Mouse (Mus musculus): ENCODE data around the gene Dgki. TPM values are rescaled to one million over a fixed set of nuclear protein-coding genes. Genes with fewer than 3 reads are reported as not detected.

The Dgki gene
- polyA plus RNA-seq, 1 experiment from 2014 or later = 7.0 TPM

DNA sequence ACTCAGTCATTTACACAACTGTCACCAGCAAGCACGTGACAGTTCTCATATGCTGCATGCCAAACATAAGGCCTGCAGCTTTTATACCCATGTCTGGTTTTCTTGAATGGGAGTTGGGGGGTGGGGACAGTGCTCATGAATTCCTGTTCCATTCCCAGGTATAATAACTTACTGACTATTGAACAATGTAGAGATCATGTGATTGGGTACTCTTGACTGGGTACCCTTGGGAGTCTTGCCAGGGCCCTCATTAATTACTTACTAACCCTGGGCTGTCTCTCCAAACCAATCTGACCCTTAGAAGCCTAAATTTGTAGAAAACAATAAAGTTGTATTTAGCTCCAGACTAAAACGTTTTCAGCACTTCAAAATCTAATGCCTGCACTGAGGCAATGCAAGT is 246.6 kb downstream of the Dgki start:
- no peaks in the 10 kb centered on the region for H3K27me3 ChIP-seq
- 64% methylated on average over 2 of the region's 2 CpGs for WGBS
- H3K4me2 ChIP-seq = no peak overlapping the region
- H3K4me3 ChIP-seq = no peak overlapping the region
- no peaks in the 10 kb centered on the region for H3K4me1 ChIP-seq (replicated peaks)
- no peak for ATAC-seq (ENCODE audit: low FRiP score, low read depth)
- no peak overlapping the region for H3K9ac ChIP-seq
- H3K9me3 ChIP-seq = no peaks in the 10 kb centered on the region
- no peaks in the 10 kb centered on the region for H3K36me3 ChIP-seq
- H3K27ac ChIP-seq (replicated peaks) = no peak overlapping the region

DNA sequence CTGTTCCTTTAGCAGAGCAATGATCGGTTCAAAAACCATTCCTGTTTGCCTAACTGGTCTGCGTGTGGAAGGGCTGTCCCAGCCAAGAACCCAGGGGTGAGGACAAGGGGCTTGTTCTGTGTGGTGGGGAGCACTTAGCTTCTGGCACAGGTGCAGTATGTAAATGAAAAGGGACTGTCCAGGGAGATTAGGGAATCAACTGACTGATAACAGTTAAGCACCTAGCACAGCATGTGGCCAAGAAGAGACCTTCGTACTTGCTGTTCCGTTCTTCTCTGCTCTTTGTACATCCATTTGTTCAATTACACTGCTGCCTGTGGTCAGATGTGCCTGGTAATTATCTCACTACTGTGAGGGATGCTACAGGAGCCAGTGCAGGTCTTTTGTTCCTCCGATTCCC is 248.3 kb downstream of the Dgki start:
- ATAC-seq (ENCODE audit: low FRiP score, low read depth) = no peak
- H3K9me3 ChIP-seq = no peaks in the 10 kb centered on the region
- no peaks in the 10 kb centered on the region for H3K36me3 ChIP-seq
- no peak overlapping the region for H3K9ac ChIP-seq
- no peaks in the 10 kb centered on the region for H3K4me1 ChIP-seq (replicated peaks)
- H3K4me2 ChIP-seq = no peak overlapping the region
- no peak overlapping the region for H3K27ac ChIP-seq (replicated peaks)
- WGBS = 32% methylated on average over 5 of the region's 5 CpGs
- no peak overlapping the region for H3K4me3 ChIP-seq
- no peaks in the 10 kb centered on the region for H3K27me3 ChIP-seq

DNA sequence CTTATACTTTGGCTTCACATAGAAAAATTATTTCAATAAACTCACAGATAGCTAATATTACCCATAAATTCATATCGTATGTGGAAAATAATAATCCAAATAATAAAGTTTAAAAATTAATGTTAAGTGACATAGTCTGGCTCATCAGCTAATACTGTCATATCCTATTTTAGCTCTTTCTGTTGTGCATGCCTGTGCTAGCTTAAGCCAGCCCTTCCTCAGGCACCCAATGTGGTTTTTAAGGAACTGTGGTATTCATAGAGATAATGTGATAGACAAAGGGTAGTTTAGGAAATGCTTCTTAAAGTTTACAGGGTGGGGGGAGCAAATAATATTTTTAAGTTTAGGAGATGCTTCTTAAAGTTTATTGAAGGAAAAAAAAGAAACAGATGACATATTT is 248.8 kb downstream of the Dgki start:
- 97% methylated on average over 1 of the region's 1 CpGs for WGBS
- no peaks in the 10 kb centered on the region for H3K4me1 ChIP-seq (replicated peaks)

DNA sequence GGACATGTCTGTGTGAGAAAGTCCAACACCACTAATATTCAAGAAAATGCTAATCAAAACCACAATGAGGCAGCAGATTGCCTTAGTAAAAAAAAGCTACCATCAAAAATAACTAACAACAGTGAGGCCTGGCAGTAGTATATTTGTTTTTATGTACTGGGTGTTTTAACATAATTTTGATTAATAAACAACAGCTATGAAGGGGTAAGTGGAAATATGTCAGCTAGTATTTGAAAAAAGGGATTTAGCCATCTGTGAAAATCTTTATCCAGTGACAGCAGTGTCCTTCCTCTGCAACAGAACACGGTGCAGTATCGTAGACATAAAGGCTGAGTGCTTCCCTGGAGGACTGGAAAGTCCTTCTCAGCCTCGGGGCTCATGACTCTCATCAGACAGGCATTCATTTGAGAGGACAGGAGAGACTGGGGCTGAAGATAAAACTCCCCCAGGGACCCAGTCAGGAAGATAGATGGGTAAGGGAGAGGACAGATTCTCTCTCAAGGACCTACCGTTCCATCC is 252.3 kb downstream of the Dgki start:
- no peak overlapping the region for H3K4me2 ChIP-seq
- no peak overlapping the region for H3K4me3 ChIP-seq
- H3K9ac ChIP-seq = no peak overlapping the region
- ATAC-seq (ENCODE audit: low FRiP score, low read depth) = no peak
- H3K27me3 ChIP-seq = no peaks in the 10 kb centered on the region
- 45% methylated on average over 4 of the region's 4 CpGs for WGBS
- no peaks in the 10 kb centered on the region for H3K9me3 ChIP-seq
- no peak overlapping the region for H3K27ac ChIP-seq (replicated peaks)
- H3K36me3 ChIP-seq = no peaks in the 10 kb centered on the region
- H3K4me1 ChIP-seq (replicated peaks) = no peaks in the 10 kb centered on the region

More for the DNA sequence above, 248.8 kb downstream of the Dgki start:
- H3K27ac ChIP-seq (replicated peaks) = no peak overlapping the region
- ATAC-seq (ENCODE audit: low FRiP score, low read depth) = no peak
- H3K9ac ChIP-seq = no peak overlapping the region
- no peaks in the 10 kb centered on the region for H3K27me3 ChIP-seq
- no peak overlapping the region for H3K4me3 ChIP-seq
- H3K4me2 ChIP-seq = no peak overlapping the region
- no peaks in the 10 kb centered on the region for H3K36me3 ChIP-seq
- no peaks in the 10 kb centered on the region for H3K9me3 ChIP-seq

DNA sequence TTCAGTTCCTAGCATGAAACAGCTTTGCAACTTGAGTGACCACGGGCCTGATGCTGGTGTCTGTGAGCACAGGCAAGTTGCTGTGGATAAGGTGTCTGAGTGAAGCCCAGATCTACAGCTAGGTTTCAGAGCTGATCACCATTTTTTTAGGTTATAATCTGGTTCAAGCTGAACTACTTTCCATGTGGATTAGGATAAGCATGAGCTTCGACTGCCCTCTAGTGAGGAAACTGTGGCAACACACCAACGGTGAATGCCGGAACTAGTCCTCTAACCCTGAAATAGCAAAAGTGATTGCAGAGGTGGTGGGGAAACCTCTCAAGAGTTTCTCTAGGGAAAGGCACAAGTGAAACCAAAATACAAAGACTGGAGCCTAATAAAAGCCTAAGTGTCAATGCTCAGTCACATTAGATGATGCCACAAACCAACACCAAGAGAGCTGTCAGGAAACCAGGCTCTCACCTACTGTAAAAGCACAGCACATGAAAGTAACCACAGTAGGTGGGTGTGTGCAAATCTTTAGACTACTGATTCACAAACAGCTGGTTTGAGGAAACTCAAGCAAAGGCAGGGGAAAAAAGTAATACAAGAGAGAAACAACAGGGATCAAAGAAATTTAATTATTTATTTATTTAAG is 253.7 kb downstream of the Dgki start:
- 34% methylated on average over 4 of the region's 4 CpGs for WGBS
- H3K9ac ChIP-seq = no peak overlapping the region
- no peak overlapping the region for H3K4me2 ChIP-seq
- H3K27ac ChIP-seq (replicated peaks) = no peak overlapping the region
- no peaks in the 10 kb centered on the region for H3K36me3 ChIP-seq
- no peaks in the 10 kb centered on the region for H3K4me1 ChIP-seq (replicated peaks)
- no peaks in the 10 kb centered on the region for H3K9me3 ChIP-seq
- H3K27me3 ChIP-seq = no peaks in the 10 kb centered on the region
- ATAC-seq (ENCODE audit: low FRiP score, low read depth) = 0 out of 2 replicates have a peak, but pooled peaks have one; percentile 32
- no peak overlapping the region for H3K4me3 ChIP-seq

DNA sequence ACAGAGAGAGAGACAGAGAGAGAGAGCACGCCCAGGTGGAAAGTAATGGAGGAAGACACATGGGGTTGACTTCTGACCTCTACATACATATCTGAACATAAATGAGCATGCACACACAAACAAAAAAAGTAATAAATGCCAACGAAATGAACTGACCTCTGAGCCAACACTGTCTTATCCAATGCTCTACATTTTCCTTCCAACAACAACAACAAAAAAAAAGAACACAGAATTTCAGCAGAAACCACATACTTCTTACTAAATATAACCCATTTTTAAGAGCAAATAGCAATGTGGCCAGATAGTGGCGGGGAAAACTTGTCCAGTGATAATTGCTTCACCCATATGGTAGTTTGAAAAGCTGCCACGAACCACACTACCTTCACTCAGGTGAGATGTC is 255.2 kb downstream of the Dgki start:
- H3K4me3 ChIP-seq = no peak overlapping the region
- H3K9me3 ChIP-seq = no peaks in the 10 kb centered on the region
- no peak overlapping the region for H3K27ac ChIP-seq (replicated peaks)
- no peaks in the 10 kb centered on the region for H3K4me1 ChIP-seq (replicated peaks)
- no peak overlapping the region for H3K4me2 ChIP-seq
- no peaks in the 10 kb centered on the region for H3K36me3 ChIP-seq
- H3K9ac ChIP-seq = no peak overlapping the region
- no peaks in the 10 kb centered on the region for H3K27me3 ChIP-seq
- ATAC-seq (ENCODE audit: low FRiP score, low read depth) = no peak
- WGBS = 88% methylated on average over 4 of the region's 4 CpGs

DNA sequence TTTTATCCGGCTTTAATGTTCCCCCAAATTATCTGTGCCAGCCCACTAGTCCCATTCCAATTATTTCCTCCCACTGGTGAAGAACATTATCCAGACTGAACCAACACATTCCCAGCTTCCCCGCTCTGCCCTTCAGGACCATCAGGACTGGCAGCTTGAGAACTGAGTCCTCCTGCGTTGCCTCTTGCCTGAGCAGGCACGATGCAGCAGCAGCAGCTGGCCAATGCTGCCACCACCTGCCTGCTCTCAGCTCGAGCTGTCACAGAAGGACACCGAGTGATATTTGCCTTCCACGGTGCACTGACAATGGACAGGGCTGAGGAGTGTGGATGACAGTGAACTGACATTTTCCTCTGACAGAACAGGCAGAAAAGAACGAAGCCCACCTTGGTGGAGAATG is 261.5 kb downstream of the Dgki start:
- Histone ChIP-seq H3K27ac (replicated peaks) (0 out of 2 replicates have a peak overlapping the region, but pooled peaks have one; percentile 25), H3K36me3 (no peaks in the 10 kb centered on the region), H3K4me3 (no peak overlapping the region), H3K9ac (no peak overlapping the region), H3K4me2 (no peak overlapping the region), H3K4me1 (replicated peaks) (peaks cover 30% of the 10 kb centered on the region), H3K9me3 (no peaks in the 10 kb centered on the region), H3K27me3 (no peaks in the 10 kb centered on the region)
- 28% methylated on average over 8 of the region's 8 CpGs for WGBS
- peak; percentile 83 for ATAC-seq (ENCODE audit: low FRiP score, low read depth)

DNA sequence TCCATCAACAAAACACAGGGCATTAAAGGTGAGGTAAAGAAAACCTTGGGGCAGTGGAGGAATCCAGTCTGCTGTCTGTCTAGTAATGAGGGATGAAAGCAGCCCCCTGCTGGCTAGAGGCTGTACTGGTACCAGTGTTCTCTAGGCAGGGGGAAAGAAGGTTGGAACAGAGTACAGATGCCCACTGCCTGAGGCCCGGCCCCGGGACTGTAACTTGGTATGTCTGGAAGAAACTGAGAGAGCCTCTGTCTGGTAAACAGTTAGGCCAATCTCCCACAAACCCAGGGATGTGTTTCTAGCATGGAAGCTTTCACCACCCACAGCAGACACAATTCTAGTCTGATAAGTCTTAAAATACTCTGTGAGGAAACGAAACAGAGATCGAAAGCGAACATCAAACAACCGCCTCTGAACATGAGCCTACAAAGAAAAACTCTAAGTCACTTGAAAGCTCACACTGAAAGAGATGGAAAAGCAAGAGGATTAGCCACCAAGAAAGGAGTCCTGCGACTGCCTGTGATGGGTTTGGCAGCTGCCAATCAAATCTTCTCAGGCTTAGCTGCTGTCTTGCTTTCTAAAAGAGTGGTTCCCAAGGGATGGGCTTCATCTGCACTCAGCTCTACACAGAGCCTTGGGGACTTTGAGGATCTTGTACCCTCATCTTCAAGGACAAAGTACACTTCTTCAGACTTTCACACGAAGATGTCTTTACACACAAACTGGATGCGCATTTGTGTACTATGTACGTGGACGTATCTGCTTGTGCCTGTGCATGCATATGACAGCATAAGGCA is 262.7 kb downstream of the Dgki start:
- no peak overlapping the region for H3K27ac ChIP-seq (replicated peaks)

DNA sequence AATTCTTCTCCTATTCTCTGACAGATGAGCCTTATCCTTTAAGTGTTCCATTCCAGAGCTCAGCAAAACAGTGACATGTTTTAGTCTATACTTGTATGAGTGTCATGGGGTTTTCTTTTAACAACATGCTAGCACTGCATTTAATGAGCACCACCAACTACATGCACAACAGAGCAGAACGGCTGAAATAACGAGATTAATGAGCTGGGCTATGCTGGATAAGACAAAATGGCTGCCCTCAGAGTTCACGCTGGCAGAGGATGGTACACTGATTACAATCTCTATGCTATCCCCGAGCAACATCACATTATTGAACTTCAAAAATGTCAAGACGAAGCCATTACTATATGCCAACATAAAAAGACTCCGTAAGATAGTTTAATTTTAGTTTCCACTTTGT is 264.3 kb downstream of the Dgki start:
- ATAC-seq (ENCODE audit: low FRiP score, low read depth) = no peak
- Histone ChIP-seq H3K9me3 (no peaks in the 10 kb centered on the region), H3K27me3 (no peaks in the 10 kb centered on the region), H3K36me3 (no peaks in the 10 kb centered on the region), H3K4me3 (no peak overlapping the region), H3K4me1 (replicated peaks) (peaks cover 30% of the 10 kb centered on the region), H3K4me2 (no peak overlapping the region), H3K27ac (replicated peaks) (no peak overlapping the region), H3K9ac (no peak overlapping the region)
- WGBS = 65% methylated on average over 6 of the region's 6 CpGs

More for the DNA sequence above, 262.7 kb downstream of the Dgki start:
- no peaks in the 10 kb centered on the region for H3K36me3 ChIP-seq
- WGBS = 78% methylated on average over 11 of the region's 11 CpGs
- H3K4me1 ChIP-seq (replicated peaks) = peaks cover 30% of the 10 kb centered on the region
- no peaks in the 10 kb centered on the region for H3K9me3 ChIP-seq
- ATAC-seq (ENCODE audit: low FRiP score, low read depth) = peak; percentile 71; the same call in 1 of the 2 replicates
- H3K27me3 ChIP-seq = no peaks in the 10 kb centered on the region
- no peak overlapping the region for H3K4me2 ChIP-seq
- H3K9ac ChIP-seq = no peak overlapping the region
- H3K4me3 ChIP-seq = no peak overlapping the region

DNA sequence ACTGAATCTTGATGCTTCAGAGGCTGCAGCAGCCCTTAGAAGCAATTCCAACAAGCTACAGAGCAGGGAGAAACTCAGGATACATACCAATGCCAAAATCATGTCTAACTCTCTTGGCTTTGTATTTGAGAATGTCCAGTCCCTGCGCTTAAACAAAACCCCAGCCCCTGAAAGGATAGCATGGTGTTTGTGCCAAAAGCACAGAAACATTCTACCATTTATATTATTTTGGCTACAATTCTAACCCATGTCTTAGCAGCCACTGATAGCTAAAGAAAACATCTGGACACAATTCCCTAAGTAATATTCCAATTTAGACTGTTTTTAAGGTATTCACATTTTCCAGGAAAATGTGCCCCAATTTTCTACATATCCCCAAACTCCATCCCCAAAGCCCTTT is 269.0 kb downstream of the Dgki start:
- 72% methylated on average over 1 of the region's 1 CpGs for WGBS
- Histone ChIP-seq H3K9ac (no peak overlapping the region), H3K9me3 (no peaks in the 10 kb centered on the region), H3K27me3 (no peaks in the 10 kb centered on the region), H3K27ac (replicated peaks) (peak overlapping the region; percentile 29; the same call in 1 of the 2 replicates), H3K4me1 (replicated peaks) (peaks cover under 1% of the 10 kb centered on the region; the same call in 1 of the 2 replicates), H3K4me2 (no peak overlapping the region), H3K4me3 (no peak overlapping the region), H3K36me3 (0 out of 2 replicates have a peak, but pooled peaks cover 3% of the 10 kb centered on the region)
- no peak for ATAC-seq (ENCODE audit: low FRiP score, low read depth)

DNA sequence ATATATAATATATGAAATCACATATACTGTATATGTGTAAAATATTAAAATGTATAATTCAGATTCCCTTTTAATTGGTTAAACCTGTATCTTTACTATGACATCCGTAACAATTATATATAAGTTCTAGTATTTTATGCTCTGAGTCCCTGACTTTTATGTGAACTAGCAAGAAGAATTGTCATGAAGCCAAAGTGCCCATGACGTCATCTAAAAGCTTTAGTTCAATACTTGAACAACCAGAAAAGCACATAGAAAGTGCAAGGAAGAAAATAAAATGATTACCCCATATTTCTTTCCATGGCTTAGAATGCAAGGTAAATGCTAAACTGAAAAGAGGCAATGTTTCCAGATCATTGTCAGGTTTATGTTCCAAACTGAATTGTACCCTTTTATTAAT is 269.6 kb downstream of the Dgki start:
- H3K4me2 ChIP-seq = no peak overlapping the region
- ATAC-seq (ENCODE audit: low FRiP score, low read depth) = no peak
- no peak overlapping the region for H3K4me3 ChIP-seq
- H3K27me3 ChIP-seq = no peaks in the 10 kb centered on the region
- H3K4me1 ChIP-seq (replicated peaks) = no peaks in the 10 kb centered on the region; the same call in 1 of the 2 replicates
- H3K9ac ChIP-seq = no peak overlapping the region
- H3K36me3 ChIP-seq = 0 out of 2 replicates have a peak, but pooled peaks cover 3% of the 10 kb centered on the region
- no peaks in the 10 kb centered on the region for H3K9me3 ChIP-seq
- 86% methylated on average over 2 of the region's 2 CpGs for WGBS
- no peak overlapping the region for H3K27ac ChIP-seq (replicated peaks)

DNA sequence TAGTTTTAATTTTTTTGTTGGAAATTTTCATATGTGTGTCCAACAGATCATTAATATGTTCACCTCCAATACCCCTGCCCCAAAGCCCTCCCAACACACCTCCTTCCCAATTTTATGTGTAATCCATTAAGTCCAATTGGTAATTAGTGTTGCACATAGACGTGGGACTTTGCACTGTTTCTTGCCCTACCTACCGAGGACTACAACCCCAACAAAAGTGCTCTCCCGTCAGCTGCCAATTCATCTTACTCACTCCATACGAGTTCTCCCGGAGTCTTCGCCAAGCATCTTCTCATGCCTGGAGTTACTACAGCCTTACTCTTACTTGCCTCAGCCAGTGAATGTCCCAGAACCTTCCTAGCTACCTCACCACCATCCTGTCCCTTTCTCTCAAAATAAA is 271.1 kb downstream of the Dgki start:
- Histone ChIP-seq H3K27ac (replicated peaks) (no peak overlapping the region), H3K4me2 (no peak overlapping the region), H3K4me3 (no peak overlapping the region), H3K36me3 (0 out of 2 replicates have a peak, but pooled peaks cover 3% of the 10 kb centered on the region), H3K9me3 (no peaks in the 10 kb centered on the region), H3K4me1 (replicated peaks) (no peaks in the 10 kb centered on the region; the same call in 1 of the 2 replicates), H3K9ac (no peak overlapping the region), H3K27me3 (no peaks in the 10 kb centered on the region)
- ATAC-seq (ENCODE audit: low FRiP score, low read depth) = no peak
- 87% methylated on average over 6 of the region's 6 CpGs for WGBS

Data from hindbrain, embryonic 15.5 days (tissue).